Mouse (Mus musculus): ENCODE measurements around the gene Hsf4.

Hsf4 gene

DNA sequence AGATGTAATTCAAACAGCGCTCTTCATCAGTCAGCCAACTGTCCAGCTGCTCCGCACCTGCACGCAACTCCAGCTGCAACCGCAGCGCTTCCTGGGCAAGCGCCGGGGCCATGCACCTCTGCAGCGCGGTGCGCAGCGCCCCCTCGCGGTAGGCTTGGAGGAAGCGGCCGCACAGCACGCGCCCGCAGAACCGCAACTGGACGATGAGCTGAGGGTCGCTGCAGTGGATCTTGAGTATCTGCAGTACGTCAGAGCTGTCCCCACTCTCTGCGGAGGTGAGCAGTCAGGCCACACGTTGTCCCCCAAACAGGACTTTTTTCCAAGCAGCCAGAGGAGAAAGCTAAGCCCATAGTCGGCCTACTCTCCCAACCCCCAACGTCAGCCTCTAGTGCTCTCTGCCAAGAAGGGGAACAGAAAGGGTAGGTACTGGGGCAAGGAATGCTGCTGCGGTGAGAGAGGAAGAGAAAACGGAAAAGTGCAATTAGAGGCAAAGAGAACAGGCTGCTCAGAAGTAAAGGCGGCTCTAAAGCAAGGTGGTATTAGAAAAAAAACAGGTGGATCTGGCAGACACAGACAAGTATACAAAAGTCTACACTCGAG lies 9.8 kb upstream of the Hsf4 start:
- peak; percentile 76 for DNase-seq

DNA sequence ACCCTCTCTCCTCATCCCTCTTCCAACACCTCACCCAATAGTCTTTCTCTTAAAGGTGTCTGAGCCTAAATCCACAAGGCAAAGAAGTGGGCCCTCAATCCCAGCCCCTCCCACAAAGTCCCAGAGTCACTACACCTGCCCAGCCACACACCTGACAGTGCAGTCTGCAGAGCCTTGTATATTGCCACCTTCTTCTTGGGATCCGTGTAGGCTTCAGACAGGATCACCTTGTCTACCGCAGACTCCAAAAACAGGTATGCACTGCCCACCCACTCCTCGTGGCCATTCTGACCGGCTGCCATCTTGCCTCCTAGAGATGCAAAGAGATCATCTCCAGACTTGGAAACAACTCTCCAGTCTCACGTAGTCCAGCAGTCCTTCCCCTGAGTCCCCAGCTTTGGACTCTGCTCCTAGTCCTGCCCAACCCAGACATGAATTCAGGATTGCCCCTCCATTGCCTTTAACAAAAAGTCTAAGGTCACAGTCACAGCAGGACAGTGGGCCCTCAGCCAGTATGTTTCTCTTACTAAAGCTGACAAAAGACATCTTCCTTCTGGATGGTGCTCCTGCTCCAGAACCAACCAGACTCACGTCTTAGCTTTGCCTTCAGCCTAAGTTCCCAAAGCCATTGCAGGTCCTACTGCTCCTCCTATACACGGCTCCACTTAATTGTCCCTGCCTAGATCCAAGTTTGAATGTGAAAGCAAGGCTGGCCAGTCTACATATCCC lies 9.1 kb upstream of the Hsf4 start:
- DNase-seq = no peak

DNA sequence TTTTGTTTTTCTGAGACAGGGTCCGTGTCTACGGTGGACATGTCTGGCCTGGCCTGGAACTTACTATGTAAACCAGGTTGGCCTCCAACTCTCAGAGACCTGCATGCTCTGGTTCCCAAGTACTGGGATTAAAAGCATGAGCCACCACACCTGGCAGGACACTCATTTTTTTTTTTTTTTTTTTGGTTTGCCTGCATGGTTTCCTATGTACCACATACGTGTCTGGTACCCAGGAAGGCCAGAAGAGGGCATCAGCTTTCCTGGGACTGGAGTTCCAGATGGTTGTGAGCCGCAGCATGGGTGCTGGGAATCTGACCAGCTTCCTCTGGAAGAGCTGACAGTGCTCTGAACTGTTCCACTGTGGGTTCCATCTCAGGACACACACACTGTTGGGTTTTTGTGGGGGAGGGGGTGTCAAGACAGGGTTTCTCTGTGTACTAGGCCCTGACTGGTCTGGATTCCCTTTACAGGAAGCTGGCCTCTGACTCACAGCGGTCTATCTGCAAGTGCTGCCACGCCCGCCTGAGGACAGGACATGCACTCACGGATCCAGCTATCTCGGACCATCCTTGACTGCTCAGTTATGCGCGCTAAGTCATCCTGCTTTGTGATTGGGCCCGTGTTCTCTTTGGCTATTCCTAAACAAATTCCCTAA lies 8.1 kb upstream of the Hsf4 start:
- no peak for DNase-seq

DNA sequence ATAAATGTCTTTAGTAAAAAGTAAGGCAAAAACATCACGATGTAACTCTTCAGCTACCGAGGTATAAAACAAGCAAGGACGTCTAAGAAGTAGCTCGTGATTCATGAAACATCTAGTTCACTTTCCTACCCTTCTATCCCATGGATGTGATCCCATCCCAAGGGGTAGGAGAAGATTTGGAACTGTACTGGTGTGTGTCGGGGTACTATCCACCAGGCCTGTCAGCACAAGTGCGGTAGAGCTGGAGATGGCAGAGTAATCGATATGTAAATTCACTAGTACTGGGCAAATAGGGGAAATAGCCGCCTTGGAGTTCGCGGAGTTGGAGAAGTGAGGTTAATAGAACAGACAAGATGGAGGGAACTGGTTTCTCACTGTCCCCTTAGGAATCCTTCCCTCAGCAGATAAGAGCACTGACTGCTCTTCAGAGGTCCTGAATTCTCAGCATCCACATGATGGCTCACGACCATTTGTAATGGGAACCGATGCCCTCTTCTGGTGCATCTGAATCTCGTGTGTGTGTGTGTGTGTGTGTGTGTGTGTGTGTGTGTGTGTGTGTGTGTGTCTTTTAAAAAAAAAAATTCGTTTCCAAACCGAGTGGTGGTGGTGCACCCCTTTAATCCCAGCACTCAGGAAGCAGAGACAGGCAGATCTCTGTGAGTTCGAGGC lies 6.2 kb upstream of the Hsf4 start:
- DNase-seq = no peak

DNA sequence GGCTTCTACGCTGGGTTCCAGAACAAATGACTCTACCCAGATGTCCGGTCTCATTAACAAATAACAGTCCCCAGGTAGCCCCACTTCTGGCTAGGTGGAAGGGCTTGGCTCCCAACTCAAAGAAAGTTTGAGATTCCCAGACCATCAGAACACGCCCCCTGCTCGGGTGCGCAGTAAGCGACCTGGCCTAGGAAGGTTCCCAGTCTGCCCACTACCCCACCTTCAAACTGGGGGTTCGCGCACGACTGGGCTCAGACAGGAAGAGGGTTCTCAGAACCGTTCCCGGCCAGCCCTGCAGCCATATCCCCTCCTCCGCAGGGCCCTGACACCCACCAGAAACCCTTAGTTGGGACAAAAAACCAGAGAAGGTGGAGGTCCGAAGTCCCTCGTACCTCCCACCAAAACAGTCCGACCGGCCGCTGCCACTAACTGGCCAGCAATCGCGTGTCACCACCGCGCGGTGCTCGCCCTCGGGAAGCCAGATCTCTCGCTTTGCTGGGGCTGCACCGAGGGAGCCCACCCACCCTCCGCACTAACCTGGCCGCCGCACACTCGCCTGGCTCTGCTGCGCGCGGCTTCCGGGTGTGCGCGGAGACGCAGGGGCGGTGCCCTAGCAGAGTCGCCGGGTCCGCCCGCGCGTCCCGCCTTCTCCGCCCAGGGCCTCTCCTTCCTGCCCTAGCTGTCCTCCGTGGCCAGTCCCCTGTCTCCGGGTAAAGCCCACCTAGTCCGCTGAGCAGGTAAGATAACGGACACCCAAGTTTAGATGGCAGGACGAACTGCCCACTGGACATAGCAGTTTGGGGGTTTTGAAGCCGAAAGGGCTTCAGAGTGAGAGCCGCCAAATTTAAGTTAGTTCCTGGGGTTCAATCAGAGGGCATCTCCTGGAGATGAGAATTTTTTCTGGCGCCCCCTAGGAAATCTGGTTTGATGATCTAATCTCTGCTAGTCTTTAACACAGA lies 5.3 kb upstream of the Hsf4 start, which contains the start of the genes Tradd and Fbxl8:
Tradd (minus strand) TSS at position 586 of the 959 bp plus-strand sequence.
Fbxl8 (plus strand) TSS at position 625 of the 959 bp plus-strand sequence.
- DNase-seq = peak; percentile 87

DNA sequence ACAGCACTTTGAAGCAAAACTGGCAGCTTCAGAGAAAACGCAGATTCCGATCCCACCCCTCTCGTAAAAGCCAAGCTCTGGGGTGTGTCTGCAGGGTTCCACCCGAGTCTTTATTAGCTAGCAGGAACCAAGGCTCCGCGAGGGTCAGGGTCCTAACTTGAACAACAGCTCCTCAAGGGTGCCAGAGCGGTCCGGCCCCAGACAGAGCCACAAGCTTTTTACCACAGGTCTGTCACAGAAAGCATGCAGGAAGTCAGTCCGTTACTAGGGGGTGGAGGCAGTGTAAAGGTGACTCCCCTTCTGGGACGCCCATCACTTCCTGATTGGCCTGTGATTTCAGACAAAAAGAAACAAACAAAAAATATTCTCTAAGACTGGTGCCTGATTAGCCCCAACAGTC lies 4.5 kb upstream of the Hsf4 start:
- peak; percentile 42 for DNase-seq

DNA sequence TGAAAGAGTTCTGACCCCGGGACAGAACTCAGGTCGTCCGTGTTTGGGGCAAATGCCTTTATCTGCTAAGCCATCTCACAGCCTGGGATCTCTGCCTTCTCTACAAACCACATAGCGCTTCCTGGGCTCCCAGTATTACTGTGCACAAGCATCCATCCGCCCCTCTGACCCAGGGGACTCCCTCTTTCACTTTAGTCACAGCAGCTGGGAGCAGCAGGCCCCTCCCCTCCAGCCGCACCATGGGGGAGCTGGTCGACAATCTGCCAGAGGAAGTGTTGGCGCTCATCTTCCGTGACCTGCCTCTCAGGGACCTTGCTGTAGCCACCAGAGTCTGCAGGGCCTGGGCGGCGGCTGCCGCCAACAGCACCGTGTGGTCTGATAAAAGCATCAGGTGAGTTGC lies 2.8 kb upstream of the Hsf4 start:
- no peak for DNase-seq

DNA sequence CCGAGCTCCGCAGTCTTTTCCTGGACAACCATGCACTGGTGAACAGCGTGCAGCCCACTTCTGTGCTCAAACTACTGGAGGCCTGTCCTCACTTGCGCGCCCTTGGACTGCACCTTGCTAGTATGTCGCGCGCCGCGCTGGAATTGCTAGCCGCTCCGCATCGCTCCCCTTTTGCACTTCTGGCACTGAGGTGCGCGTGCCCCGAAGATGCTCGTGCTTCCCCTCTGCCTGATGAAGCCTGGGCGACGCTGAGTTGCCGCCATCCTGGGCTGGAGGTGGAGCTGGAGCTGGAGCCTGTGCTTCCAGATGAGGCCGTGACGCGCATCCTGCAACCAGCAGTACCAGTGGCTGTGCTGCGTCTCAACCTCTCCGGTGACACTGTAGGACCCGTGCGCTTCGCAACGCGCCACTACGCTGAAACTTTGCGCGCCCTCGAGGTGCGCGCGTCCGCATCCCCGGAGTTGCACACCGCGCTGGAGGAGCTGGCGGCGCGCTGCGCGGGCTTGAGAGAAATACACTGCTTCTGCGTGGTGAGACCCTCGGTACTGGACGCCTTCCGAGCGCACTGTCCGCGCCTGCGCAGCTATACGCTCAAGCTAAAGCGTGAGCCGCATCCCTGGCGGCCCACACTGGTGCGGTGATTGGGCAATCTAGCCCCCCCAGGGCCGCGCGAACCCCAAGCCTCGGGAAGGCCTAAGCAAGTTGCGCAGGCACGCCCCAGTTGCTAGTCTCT lies 1.1 kb upstream of the Hsf4 start:
- peak; percentile 41 for DNase-seq

DNA sequence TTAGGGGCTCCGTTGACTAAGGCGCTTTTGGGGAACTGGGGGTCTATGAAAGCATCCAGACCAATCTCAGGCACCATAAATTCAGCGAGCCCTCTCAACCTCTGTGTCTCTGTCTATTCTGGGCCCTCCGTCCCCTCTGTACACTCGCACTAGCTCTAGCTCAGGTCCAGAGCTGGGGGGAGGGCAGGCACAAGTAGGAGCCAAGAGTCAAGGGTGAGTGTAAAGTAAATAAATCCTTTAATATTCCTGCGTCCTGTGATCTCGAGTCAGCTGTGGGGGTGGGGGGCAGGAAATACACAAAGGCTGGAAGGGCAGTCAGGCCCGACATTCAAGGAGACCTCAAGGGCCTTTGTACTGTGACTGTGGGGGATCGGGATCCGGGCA lies 534 bp upstream of the Hsf4 start:
- DNase-seq = peak; percentile 44

- DNase-seq = no peak
These were observed 707 bp downstream of the Hsf4 start for GRCm38 (mm10) chr8:105270101-105270915.

DNA sequence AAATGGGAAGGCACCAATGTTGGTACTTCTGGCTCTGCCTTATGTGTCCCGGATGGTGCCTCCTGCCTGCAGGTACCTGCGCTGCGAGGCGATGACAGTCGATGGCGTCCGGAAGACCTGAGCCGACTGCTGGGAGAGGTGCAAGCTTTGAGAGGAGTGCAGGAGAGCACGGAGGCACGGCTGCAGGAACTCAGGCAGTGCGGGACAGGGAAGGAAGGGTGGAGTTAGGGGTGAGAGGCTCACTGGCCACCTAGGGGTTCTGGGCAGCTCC lies 1.2 kb downstream of the Hsf4 start:
- DNase-seq = no peak

DNA sequence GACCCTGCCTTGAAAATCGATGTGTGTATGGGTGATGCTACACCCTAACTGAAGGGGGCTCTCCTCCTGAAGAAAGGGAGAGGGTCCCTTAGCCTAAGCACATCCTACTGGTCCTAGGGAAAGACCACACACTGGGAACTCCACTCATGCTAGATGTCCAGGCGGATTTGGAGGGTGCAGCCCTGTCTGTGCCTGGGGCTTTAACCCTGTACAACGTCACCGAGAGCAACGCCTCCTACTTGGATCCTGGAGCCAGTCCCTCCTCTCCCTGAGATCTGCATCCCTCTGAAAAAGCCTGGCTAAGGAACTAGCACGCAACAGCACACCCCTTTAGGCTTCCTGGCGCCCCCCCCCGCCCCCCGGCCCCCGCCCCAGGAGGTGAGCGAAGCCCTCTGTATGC lies 5.8 kb downstream of the Hsf4 start:
- no peak for DNase-seq

- DNase-seq = no peak
These were observed 6.2 kb downstream of the Hsf4 start, which contains the start of gene Nol3 for GRCm38 (mm10) chr8:105275840-105276239. Nol3 (plus strand) TSS chr8:105276140.

DNA sequence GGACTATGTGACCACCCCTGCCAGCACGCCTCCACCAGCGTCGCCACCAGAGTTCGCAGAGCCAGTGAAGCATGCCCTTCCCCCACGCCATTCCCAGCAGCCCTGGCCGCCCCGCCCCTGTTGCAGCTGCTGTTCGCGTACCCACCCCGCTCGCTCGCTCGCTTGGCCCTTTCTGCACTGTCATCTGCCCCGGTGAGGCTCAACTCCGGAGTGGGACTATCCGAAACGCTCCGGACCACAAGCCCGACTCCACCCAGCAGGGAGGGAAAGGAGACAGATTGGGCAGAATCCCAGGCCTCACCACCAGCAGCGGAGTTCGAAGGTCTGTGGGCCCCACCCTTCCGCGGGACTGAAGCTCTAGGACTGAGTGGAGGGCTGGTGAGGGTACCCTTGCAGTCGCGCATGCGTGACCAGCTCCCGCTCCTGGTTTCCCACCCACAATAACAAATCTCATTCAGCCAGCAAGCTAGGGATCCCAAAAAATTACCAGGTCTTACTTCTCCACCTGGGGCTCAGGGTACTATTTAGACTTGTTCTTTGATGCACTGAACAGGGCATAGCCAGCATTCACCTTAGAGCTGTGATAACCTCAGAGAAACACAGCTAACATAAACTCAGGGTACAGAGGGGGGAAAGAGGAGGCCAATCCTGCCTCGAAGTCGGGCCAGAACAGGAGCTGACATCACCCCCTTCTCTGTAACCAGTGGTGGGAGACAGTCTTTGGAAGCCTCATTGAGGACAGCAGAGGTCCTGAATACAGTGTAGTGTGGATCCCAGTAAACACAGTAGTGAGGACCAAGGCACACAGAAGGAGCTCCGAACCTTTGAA lies 6.9 kb downstream of the Hsf4 start:
- peak; percentile 59 for DNase-seq

- peak; percentile 85 for DNase-seq
These were observed 9.3 kb downstream of the Hsf4 start for GRCm38 (mm10) chr8:105278911-105279334.

DNA sequence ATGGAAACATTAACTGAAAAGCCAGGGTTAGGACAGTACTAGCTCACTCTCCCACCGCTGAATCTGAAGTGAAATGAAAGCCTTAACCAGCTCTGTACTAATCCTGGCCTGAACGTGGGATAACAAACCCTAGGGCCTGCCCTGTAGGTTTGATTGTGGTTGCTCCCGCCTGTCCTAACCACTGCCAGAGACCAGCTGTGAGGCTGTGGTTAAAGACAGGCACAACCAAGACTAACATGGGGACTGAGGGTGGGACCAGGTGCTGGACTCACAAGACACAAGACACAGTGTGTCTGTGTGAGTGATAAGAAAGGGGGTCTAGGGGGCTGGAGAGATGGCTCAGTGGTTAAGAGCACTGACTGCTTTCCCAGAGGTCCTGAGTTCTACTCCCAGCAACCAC lies 11.0 kb downstream of the Hsf4 start:
- no peak for DNase-seq

DNA sequence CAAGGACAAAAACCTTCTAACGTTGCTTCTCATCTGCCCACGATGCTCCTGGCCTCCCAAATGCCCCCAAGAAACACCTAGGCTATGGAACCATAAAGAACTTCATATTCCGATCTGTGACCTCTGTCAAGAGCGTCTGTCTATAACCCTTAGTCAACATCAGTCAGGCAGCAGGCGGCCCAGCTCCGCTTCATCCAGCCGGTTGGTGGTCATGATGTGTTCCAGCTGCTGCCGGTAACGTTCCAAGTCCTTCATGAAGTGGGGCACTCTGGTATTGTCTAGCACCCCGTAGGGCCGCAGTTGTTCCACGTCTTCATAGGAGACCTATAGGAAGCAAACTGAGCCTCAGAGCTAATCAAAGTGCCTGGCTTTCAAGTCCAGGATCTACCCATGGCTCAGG lies 12.2 kb downstream of the Hsf4 start:
- no peak for DNase-seq

GRCm38 (mm10) chr8:105282239-105282638 lies 12.6 kb downstream of the Hsf4 start:
- DNase-seq = no peak

GRCm38 (mm10) chr8:105283074-105283473 lies 13.5 kb downstream of the Hsf4 start:
- peak; percentile 59 for DNase-seq

- no peak for DNase-seq
These were observed 15.9 kb downstream of the Hsf4 start for GRCm38 (mm10) chr8:105285514-105285913.
